Mouse (Mus musculus) MEL (cell line): ENCODE data around the gene Sprn. TPM values are rescaled to one million over a fixed set of nuclear protein-coding genes. Genes with fewer than 3 reads are reported as not detected.

Source experiments
- DNase-seq: peaks from one replicate; pipeline ENCODE4 v3.0.0; 2011; ENCODE audit warnings: low read depth, low spot score
- H3K27ac ChIP-seq: 2 replicates; pipeline ENCODE4 v1.5.1; 2012; ENCODE audit warnings: low read depth, mild to moderate bottlenecking, control low read depth, low read length, moderate library complexity; ENCODE audit not compliant: control insufficient read depth
- H3K27me3 ChIP-seq, 2 experiments: fragments of 150-350 bp in 1 of 2; sonication (generic) in 1 of 2; 2 replicates each; pipeline ENCODE4 v1.6.1; 2012; ENCODE audit warnings: low read length in 2 of 2, mild to moderate bottlenecking in 2 of 2, improper control_type of control experiment in 1 of 2, moderate library complexity in 1 of 2; ENCODE audit not compliant: insufficient read depth in 2 of 2, control insufficient read depth in 1 of 2
- H3K36me3 ChIP-seq, 2 experiments: 2 replicates each; pipeline ENCODE4 v1.6.1; 2012 to 2014; ENCODE audit warnings: low read length in 2 of 2, improper control_type of control experiment in 1 of 2, inconsistent platforms in 1 of 2, mild to moderate bottlenecking in 1 of 2; ENCODE audit not compliant: insufficient read depth in 2 of 2, control insufficient read depth in 1 of 2
- H3K4me1 ChIP-seq, 2 experiments: fragments of 150-350 bp in 1 of 2; sonication (generic) in 1 of 2; 2 replicates each; pipeline ENCODE4 v1.6.1; 2012; ENCODE audit warnings: low read length in 2 of 2, improper control_type of control experiment in 1 of 2, mild to moderate bottlenecking in 1 of 2; ENCODE audit not compliant: insufficient read depth in 2 of 2, control insufficient read depth in 1 of 2
- H3K4me3 ChIP-seq, 2 experiments: fragments of 150-350 bp in 1 of 2; sonication (generic) in 1 of 2; 2 replicates each; pipeline ENCODE4 v1.5.1; 2012; ENCODE audit warnings: low read depth in 2 of 2, low read length in 2 of 2, mild to moderate bottlenecking in 2 of 2, moderate library complexity in 2 of 2, control low read depth in 1 of 2, improper control_type of control experiment in 1 of 2; ENCODE audit not compliant: control insufficient read depth in 1 of 2, insufficient read depth in 1 of 2
- H3K79me2 ChIP-seq: 2 replicates; pipeline ENCODE4 v1.6.1; 2012; ENCODE audit warnings: mild to moderate bottlenecking, low read length, moderate library complexity; ENCODE audit not compliant: control insufficient read depth, poor library complexity, insufficient read depth
- H3K9ac ChIP-seq: 2 replicates; pipeline ENCODE4 v1.6.1; 2012; ENCODE audit warnings: low read depth, mild to moderate bottlenecking, control low read depth, low read length, moderate library complexity; ENCODE audit not compliant: control insufficient read depth, poor library complexity, severe bottlenecking
- H3K9me3 ChIP-seq: fragments of 150-350 bp; sonication (generic); replicated peaks from 2 replicates; pipeline ENCODE4 v1.6.1; 2012; ENCODE audit warnings: mild to moderate bottlenecking, low read length, improper control_type of control experiment, moderate library complexity; ENCODE audit not compliant: insufficient read depth
- CHD2 ChIP-seq: IDR thresholded peaks from 2 replicates; pipeline ENCODE4 v1.6.1; 2011; ENCODE audit warnings: low read length, improper control_type of control experiment
- CTCF ChIP-seq, 3 experiments: IDR thresholded peaks in 2 of 3; conservative IDR thresholded peaks in 1 of 3; 2 replicates each; pipeline ENCODE4 v1.5.1; 2011 to 2012; ENCODE audit warnings: low read length in 3 of 3, low read depth in 2 of 3, mild to moderate bottlenecking in 2 of 3, improper control_type of control experiment in 1 of 3, inconsistent platforms in 1 of 3, mixed read lengths in 1 of 3, moderate library complexity in 1 of 3; ENCODE audit not compliant: control insufficient read depth in 1 of 3, insufficient read depth in 1 of 3, poor library complexity in 1 of 3, severe bottlenecking in 1 of 3
- EP300 ChIP-seq, 2 experiments: IDR thresholded peaks; 2 replicates each; pipeline ENCODE4 v1.6.1; 2011; ENCODE audit warnings: improper control_type of control experiment in 2 of 2, low read length in 2 of 2, low read depth in 1 of 2, mild to moderate bottlenecking in 1 of 2
- JUND ChIP-seq: IDR thresholded peaks from 2 replicates; pipeline ENCODE4 v1.6.1; 2011; ENCODE audit warnings: low read depth, mild to moderate bottlenecking, improper control_type of control experiment, low read length
- KAT2A ChIP-seq: conservative IDR thresholded peaks from 2 replicates; pipeline ENCODE4 v1.6.1; 2012; ENCODE audit warnings: low read depth, low read length, improper control_type of control experiment, inconsistent platforms
- MAFK ChIP-seq: IDR thresholded peaks from 2 replicates; pipeline ENCODE4 v1.6.1; 2011; ENCODE audit warnings: low read depth, mild to moderate bottlenecking, low read length, improper control_type of control experiment, borderline replicate concordance
- MYB ChIP-seq: IDR thresholded peaks from 2 replicates; pipeline ENCODE4 v1.6.1; 2011; ENCODE audit warnings: mild to moderate bottlenecking, low read depth, low read length, improper control_type of control experiment
- MYC ChIP-seq: IDR thresholded peaks from 2 replicates; pipeline ENCODE4 v1.6.1; 2011; ENCODE audit warnings: low read depth, mild to moderate bottlenecking, low read length, improper control_type of control experiment, moderate library complexity
- NRF1 ChIP-seq: IDR thresholded peaks from 2 replicates; pipeline ENCODE4 v1.6.1; 2014; ENCODE audit warnings: low read depth, mild to moderate bottlenecking, inconsistent platforms, low read length, improper control_type of control experiment, moderate library complexity; ENCODE audit not compliant: poor library complexity, insufficient read depth, severe bottlenecking
- POLR2AphosphoS2 ChIP-seq: IDR thresholded peaks from 2 replicates; pipeline ENCODE4 v1.6.1; 2011; ENCODE audit warnings: low read length, improper control_type of control experiment
- RAD21 ChIP-seq: IDR thresholded peaks from 2 replicates; pipeline ENCODE4 v1.6.1; 2011; ENCODE audit warnings: mild to moderate bottlenecking, low read depth, low read length, improper control_type of control experiment
- TAL1 ChIP-seq: IDR thresholded peaks from 2 replicates; pipeline ENCODE4 v1.6.1; 2012; ENCODE audit warnings: mild to moderate bottlenecking, inconsistent platforms, low read length, moderate library complexity, mixed read lengths
- UBTF ChIP-seq: IDR thresholded peaks from 2 replicates; pipeline ENCODE4 v1.6.1; 2012; ENCODE audit warnings: low read depth, mild to moderate bottlenecking, inconsistent platforms, low read length, improper control_type of control experiment, moderate library complexity, borderline replicate concordance; ENCODE audit not compliant: insufficient read depth
- ZNF384 ChIP-seq: IDR thresholded peaks from 2 replicates; pipeline ENCODE4 v1.6.1; 2012; ENCODE audit warnings: low read depth, mild to moderate bottlenecking, inconsistent platforms, low read length, improper control_type of control experiment
- polyA plus RNA-seq, 2 experiments: library from polyadenylated mRNA; stranded (reverse) in 1 of 2; unstranded in 1 of 2; fragments of >175 nt in 1 of 2; fragments of >200 nt in 1 of 2; gene quantifications; 2 replicates each; pipeline versions ENCODE4 v1.2.1 to v1.2.4; 2012; ENCODE audit warnings: low replicate concordance in 2 of 2, low read depth in 1 of 2; ENCODE audit not compliant: insufficient read length in 2 of 2, insufficient read depth in 1 of 2, missing spikeins in 1 of 2
- total RNA-seq: library from RNA; depleted of rRNA; stranded (reverse); fragments of 300-350 nt; gene quantifications from 2 replicates; pipeline ENCODE4 v1.2.3, GENCODE M21; 2012

Sprn gene
- total and polyA plus RNA-seq, 3 experiments: not detected

DNA sequence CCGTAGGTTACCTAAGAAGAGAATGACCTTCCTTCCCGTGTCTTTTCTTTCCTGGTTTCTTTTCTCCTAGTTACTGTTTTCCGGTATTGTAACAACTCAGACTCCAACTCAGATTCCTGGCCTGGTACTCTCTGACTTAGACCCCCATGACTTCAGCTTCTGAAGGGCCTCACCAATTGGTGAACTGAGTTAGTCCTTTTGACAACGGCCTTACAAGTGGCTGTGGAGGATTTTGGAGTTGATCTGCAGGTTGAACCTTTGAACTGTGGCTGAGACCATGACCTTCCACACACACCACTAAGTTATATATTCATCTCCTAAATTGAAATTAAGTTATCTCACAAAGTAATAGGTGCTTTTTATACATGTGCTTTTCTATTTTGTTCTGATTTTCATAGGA, 29.5 kb upstream of the Sprn start:
- no peak for DNase-seq
- H3K4me1 ChIP-seq: peaks cover 0 to 4% of the 10 kb centered on the region in 2 experiments; a peak in 2 of 4 replicates
- H3K36me3 ChIP-seq: no peaks in the 10 kb centered on the region
- no peaks in the 10 kb centered on the region for H3K79me2 ChIP-seq
- H3K27ac ChIP-seq: no peak overlapping the region
- TF ChIP-seq EP300 (IDR thresholded peaks at IDR 0.05; ENCODE audit: low read depth in 1 of 2, low read length in 2 of 2): no peak
- no peaks in the 10 kb centered on the region for H3K9me3 ChIP-seq
- no peak overlapping the region for H3K4me3 ChIP-seq
- no peaks in the 10 kb centered on the region for H3K27me3 ChIP-seq
- no peak overlapping the region for H3K9ac ChIP-seq

DNA sequence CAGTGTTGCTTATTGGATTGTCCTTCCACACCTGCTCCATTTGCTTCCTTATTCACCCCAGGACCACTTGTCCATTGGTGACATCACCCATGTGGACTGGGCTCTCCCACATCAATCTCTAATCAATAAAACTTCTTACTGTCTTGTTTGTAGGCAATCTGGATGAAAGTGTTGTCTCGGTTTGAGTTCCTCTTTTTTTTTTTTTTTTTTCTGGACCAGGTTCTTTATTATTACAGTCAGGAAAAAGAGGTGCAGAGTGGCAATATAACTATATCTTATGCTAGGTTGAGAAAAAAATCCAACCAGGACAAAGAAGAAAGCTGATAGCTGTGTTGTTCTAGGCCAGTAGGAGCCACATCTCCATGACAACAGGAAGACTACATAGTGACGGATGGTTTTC, 26.0 kb upstream of the Sprn start:
- Histone ChIP-seq H3K79me2 (no peaks in the 10 kb centered on the region), H3K4me1 (no peaks in the 10 kb centered on the region), H3K4me3 (no peak overlapping the region), H3K9ac (no peak overlapping the region), H3K9me3 (no peaks in the 10 kb centered on the region), H3K27me3 (no peaks in the 10 kb centered on the region), H3K27ac (no peak overlapping the region), H3K36me3 (no peaks in the 10 kb centered on the region)
- TF ChIP-seq ZNF384 (peak; percentile 84), TAL1 (no peak)
- DNase-seq: no peak

DNA sequence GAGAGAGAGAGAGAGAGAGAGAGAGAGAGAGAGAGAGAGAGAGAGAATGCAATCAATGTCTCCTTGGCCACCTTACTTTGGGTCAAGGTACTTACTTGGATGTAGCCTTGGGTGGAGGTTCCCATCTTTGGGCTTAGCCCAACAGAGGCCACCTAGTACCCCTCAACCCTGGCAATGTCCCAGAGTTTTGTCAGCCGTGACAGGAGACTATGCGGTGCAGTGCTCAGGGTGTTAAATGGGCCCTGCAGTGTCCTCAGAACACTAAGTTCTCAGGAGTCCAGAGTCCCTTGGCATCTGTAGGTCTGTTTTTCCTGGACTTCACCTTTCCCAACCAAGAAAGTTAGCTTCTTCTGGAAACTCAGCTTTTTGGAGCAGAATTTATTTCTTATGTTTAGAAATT, 24.5 kb upstream of the Sprn start:
- Histone ChIP-seq H3K9me3 (no peaks in the 10 kb centered on the region), H3K27ac (no peak overlapping the region), H3K27me3 (no peaks in the 10 kb centered on the region), H3K4me3 (no peak overlapping the region), H3K79me2 (no peaks in the 10 kb centered on the region), H3K36me3 (no peaks in the 10 kb centered on the region), H3K4me1 (no peaks in the 10 kb centered on the region), H3K9ac (no peak overlapping the region)
- DNase-seq: no peak
- TF ChIP-seq TAL1 (no peak), UBTF (no peak), MAFK (no peak), POLR2AphosphoS2 (no peak), MYB (no peak), JUND (no peak), MYC (no peak), RAD21 (no peak), KAT2A (no peak), NRF1 (no peak), CTCF (IDR thresholded peaks at IDR 0.05 in 2 of 3, conservative IDR thresholded peaks at IDR 0.05 in 1 of 3; ENCODE audit: control insufficient read depth in 1 of 3, insufficient read depth in 1 of 3, low read depth in 2 of 3, low read length in 3 of 3, poor library complexity in 1 of 3, severe bottlenecking in 1 of 3) (no peak), EP300 (IDR thresholded peaks at IDR 0.05; ENCODE audit: low read depth in 1 of 2, low read length in 2 of 2) (no peak), CHD2 (no peak)
